Mouse (Mus musculus): ENCODE data around the gene Jarid2. TPM values are rescaled to one million over a fixed set of nuclear protein-coding genes. Genes with fewer than 3 reads are reported as not detected.

The Jarid2 gene
- polyA plus RNA-seq, 1 experiment: 32.8 TPM

DNA sequence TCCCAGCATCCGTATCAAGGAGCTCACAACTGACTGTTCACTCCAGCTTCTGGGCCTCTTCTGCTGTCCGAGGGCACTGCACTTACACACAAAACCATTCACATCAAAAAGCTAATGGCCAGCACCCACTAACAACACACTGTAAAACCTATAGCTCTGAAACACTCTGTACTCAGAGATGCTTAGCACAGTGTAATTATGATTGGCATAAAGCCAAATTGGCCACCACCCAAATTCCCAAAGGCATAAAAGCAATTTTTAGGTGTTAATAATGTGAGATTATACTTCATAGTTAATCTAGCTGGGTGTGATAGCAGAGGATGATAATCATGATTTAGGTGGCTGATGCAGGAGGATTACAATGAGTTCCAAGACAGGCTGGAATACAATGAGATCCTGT lies 214.3 kb downstream of the Jarid2 start:
- TF ChIP-seq GATA1 (IDR thresholded peaks at IDR 0.05; ENCODE audit: low read length): no peak

GRCm38 (mm10) chr13:44946880-44947635 lies 217.8 kb downstream of the Jarid2 start:
- TF ChIP-seq GATA1 (IDR thresholded peaks at IDR 0.05; ENCODE audit: low read length): no peak

- TF ChIP-seq GATA1 (IDR thresholded peaks at IDR 0.05; ENCODE audit: low read length): no peak
These were observed 219.3 kb downstream of the Jarid2 start for GRCm38 (mm10) chr13:44948320-44949250.

- no peak for TF ChIP-seq GATA1 (IDR thresholded peaks at IDR 0.05; ENCODE audit: low read length)
These were observed 223.3 kb downstream of the Jarid2 start for GRCm38 (mm10) chr13:44952393-44953086.

DNA sequence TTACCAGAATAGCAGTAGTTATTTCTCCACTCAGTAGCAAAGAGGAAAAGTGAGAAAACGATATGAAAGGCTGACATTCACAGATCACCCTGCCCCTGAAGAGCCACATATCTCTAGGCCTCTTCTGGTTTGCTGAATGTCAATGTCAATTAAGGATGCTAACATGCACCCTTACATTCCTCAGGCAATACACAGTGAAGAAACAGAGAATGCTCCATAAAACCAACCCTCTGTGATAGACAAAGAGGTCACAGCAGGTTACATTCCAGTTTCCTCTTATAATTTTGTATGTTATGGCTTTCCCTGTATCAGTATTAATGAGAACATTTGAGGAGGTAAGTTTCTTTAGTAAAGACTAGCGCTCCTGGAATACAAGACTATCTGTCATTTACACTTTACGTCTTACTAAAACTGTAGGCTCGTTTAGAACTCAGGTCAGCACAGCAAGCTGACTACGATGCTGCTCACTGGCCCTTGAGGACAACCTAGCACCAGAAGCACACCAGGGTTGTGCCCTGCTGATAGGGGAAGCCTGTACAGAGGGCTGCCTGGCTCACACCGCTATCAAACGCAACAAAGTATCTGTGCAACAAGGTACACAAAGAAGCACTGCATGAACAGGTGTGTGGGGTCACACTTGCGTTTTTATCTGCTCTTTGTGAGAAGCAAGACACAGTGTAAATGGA lies 224.4 kb downstream of the Jarid2 start:
- TF ChIP-seq GATA1 (IDR thresholded peaks at IDR 0.05; ENCODE audit: low read length): no peak

- no peak for TF ChIP-seq GATA1 (IDR thresholded peaks at IDR 0.05; ENCODE audit: low read length)
These were observed 224.9 kb downstream of the Jarid2 start for GRCm38 (mm10) chr13:44954232-44954568.

- TF ChIP-seq GATA1 (IDR thresholded peaks at IDR 0.05; ENCODE audit: low read length): no peak
These were observed 226.5 kb downstream of the Jarid2 start for GRCm38 (mm10) chr13:44955781-44956180.

GRCm38 (mm10) chr13:44957049-44957448 lies 227.8 kb downstream of the Jarid2 start:
- no peak for TF ChIP-seq GATA1 (IDR thresholded peaks at IDR 0.05; ENCODE audit: low read length)

- no peak for TF ChIP-seq GATA1 (IDR thresholded peaks at IDR 0.05; ENCODE audit: low read length)
These were observed 231.4 kb downstream of the Jarid2 start for GRCm38 (mm10) chr13:44960542-44961291.
